Mouse (Mus musculus) limb, embryonic 14.5 days (tissue): ENCODE measurements around the gene Emilin2. TPM values are rescaled to one million over a fixed set of nuclear protein-coding genes. Genes with fewer than 3 reads are reported as not detected.

Source experiments
- ATAC-seq: fragments of 200-750 bp; cut with Nextera tagmentation; 2 replicates; pipeline ENCODE4 v1.8.0; 2017; ENCODE audit warnings: low read depth, moderate number of reproducible peaks, moderate TSS enrichment; ENCODE audit not compliant: low FRiP score
- DNase-seq: peaks from one replicate; pipeline ENCODE4 v3.0.0-alpha.2; 2015; ENCODE audit warnings: low spot score
- H3K27ac ChIP-seq: fragments of 300-500 bp; sonication (generic); replicated peaks from 2 replicates; pipeline ENCODE4 v1.5.1; 2014; ENCODE audit warnings: low read depth, mild to moderate bottlenecking, low read length, moderate library complexity, mixed read lengths
- H3K27me3 ChIP-seq: fragments of 300-500 bp; sonication (generic); 2 replicates; pipeline ENCODE4 v1.6.1; 2014; ENCODE audit warnings: low read length, mixed read lengths; ENCODE audit not compliant: control insufficient read depth, insufficient read depth
- H3K36me3 ChIP-seq: fragments of 300-500 bp; sonication (generic); 2 replicates; pipeline ENCODE4 v1.6.1; 2014; ENCODE audit warnings: mild to moderate bottlenecking, low read length, moderate library complexity, mixed read lengths; ENCODE audit not compliant: control insufficient read depth, insufficient read depth
- H3K4me1 ChIP-seq: fragments of 300-500 bp; sonication (generic); 2 replicates; pipeline ENCODE4 v1.6.1; 2014; ENCODE audit warnings: antibody characterized with exemption, low read length, mixed read lengths; ENCODE audit not compliant: control insufficient read depth, insufficient read depth
- H3K4me2 ChIP-seq: fragments of 300-500 bp; sonication (generic); replicated peaks from 2 replicates; pipeline ENCODE4 v1.6.1; 2014; ENCODE audit warnings: low read depth, mild to moderate bottlenecking, low read length, moderate library complexity; ENCODE audit not compliant: severe bottlenecking
- H3K4me3 ChIP-seq: fragments of 300-500 bp; sonication (generic); replicated peaks from 2 replicates; pipeline ENCODE4 v1.5.1; 2014; ENCODE audit warnings: low read length
- H3K9ac ChIP-seq: fragments of 300-500 bp; sonication (generic); 2 replicates; pipeline ENCODE4 v1.6.1; 2014; ENCODE audit warnings: mild to moderate bottlenecking, low read depth, low read length, moderate library complexity; ENCODE audit not compliant: severe bottlenecking
- H3K9me3 ChIP-seq: fragments of 300-500 bp; sonication (generic); 2 replicates; pipeline ENCODE4 v1.6.1; 2016; ENCODE audit warnings: low read length; ENCODE audit not compliant: control insufficient read depth
- POLR2A ChIP-seq: fragments of 200-500 bp; IDR thresholded peaks from 2 replicates; pipeline ENCODE4 v1.8.0; 2012; ENCODE audit warnings: inconsistent platforms, mild to moderate bottlenecking, moderate library complexity, borderline replicate concordance; ENCODE audit not compliant: insufficient read depth, insufficient read length; ENCODE audit errors: extremely low read depth
- WGBS: fragments of 180-500 bp; shearing (Covaris S2); extraction: QIAGEN DNeasy Blood & Tissue Kit; methylation state at CpG from one replicate; pipeline ENCODE4 v1.1.7; 2014; 5-methylcytosine and 5-hydroxymethylcytosine counted together
- polyA plus RNA-seq, 2 experiments: library from polyadenylated mRNA; depleted of rRNA in 1 of 2; stranded (reverse) in 1 of 2; unstranded in 1 of 2; fragments of >200 nt; fragmentation: Nextera tagmentation in 1 of 2; extraction: Ambion mirVana in 1 of 2; gene quantifications; 2 replicates each; pipeline versions ENCODE4 v1.2.1 to v1.2.3; 2012 to 2014

Emilin2 gene
- polyA plus RNA-seq, 2 experiments = 22.7 to 30.0 TPM

GRCm38 (mm10) chr17:71259727-71260126 lies 52.1 kb downstream of the Emilin2 start:
- Histone ChIP-seq H3K9me3 (no peaks in the 10 kb centered on the region), H3K4me2 (no peak overlapping the region), H3K36me3 (no peaks in the 10 kb centered on the region), H3K27ac (no peak overlapping the region), H3K4me1 (no peaks in the 10 kb centered on the region), H3K27me3 (no peaks in the 10 kb centered on the region), H3K9ac (no peak overlapping the region), H3K4me3 (no peak overlapping the region)
- DNase-seq = no peak
- 62% methylated on average over 11 of the region's 11 CpGs for WGBS
- ATAC-seq = no peak
- TF ChIP-seq POLR2A = no peak

- 91% methylated on average over 13 of the region's 13 CpGs for WGBS
- ATAC-seq = no peak
- H3K27ac ChIP-seq = no peak overlapping the region
Observed at GRCm38 (mm10) chr17:71256806-71257536, 54.8 kb downstream of the Emilin2 start.

GRCm38 (mm10) chr17:71256068-71256615 lies 55.6 kb downstream of the Emilin2 start:
- Histone ChIP-seq H3K36me3 (0 out of 2 replicates have a peak, but pooled peaks cover under 1% of the 10 kb centered on the region), H3K27ac (no peak overlapping the region), H3K4me1 (peaks cover 35% of the 10 kb centered on the region), H3K4me2 (no peak overlapping the region), H3K27me3 (no peaks in the 10 kb centered on the region), H3K4me3 (no peak overlapping the region), H3K9ac (no peak overlapping the region), H3K9me3 (no peaks in the 10 kb centered on the region)
- ATAC-seq (no peak), DNase-seq (no peak)
- no peak for TF ChIP-seq POLR2A
- 75% methylated on average over 14 of the region's 14 CpGs for WGBS

More at GRCm38 (mm10) chr17:71256806-71257536, 54.8 kb downstream of the Emilin2 start:
- Histone ChIP-seq H3K36me3 (no peaks in the 10 kb centered on the region), H3K27me3 (no peaks in the 10 kb centered on the region), H3K9me3 (no peaks in the 10 kb centered on the region), H3K4me2 (no peak overlapping the region), H3K4me3 (no peak overlapping the region), H3K9ac (no peak overlapping the region), H3K4me1 (peaks cover 27% of the 10 kb centered on the region)
- DNase-seq = no peak
- no peak for TF ChIP-seq POLR2A

GRCm38 (mm10) chr17:71254736-71255135 lies 57.0 kb downstream of the Emilin2 start:
- Histone ChIP-seq H3K36me3 (peaks cover 8% of the 10 kb centered on the region; the same call in 1 of the 2 replicates), H3K9ac (no peak overlapping the region), H3K4me3 (no peak overlapping the region), H3K27me3 (no peaks in the 10 kb centered on the region), H3K4me2 (no peak overlapping the region), H3K9me3 (no peaks in the 10 kb centered on the region), H3K27ac (0 out of 2 replicates have a peak overlapping the region, but pooled peaks have one; percentile 26), H3K4me1 (peaks cover 45% of the 10 kb centered on the region)
- DNase-seq = no peak
- ATAC-seq = no peak
- no peak for TF ChIP-seq POLR2A
- 49% methylated on average over 6 of the region's 6 CpGs for WGBS

DNA sequence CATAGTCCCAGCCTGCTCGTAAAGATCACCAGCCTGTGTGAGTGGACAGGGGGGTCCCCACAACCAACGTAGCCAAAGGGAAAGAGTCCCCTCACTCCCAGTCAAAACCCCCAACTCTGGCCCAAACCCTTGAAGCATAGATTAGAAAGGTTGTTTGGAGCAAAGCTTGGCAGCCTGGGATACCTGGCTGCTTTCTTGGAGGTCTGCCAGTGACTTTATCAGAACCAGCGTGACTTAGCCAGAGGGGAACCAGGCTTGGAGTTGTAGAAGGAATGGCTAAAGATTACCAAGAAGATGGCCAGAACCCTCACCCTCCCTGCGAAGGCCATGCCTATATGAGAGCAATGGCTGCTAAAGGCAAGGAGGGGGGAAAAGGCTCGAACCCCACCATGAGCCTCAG lies 57.7 kb downstream of the Emilin2 start:
- Histone ChIP-seq H3K36me3 (peaks cover 8% of the 10 kb centered on the region; the same call in 1 of the 2 replicates), H3K4me2 (no peak overlapping the region), H3K9ac (no peak overlapping the region), H3K27ac (peak overlapping the region; percentile 26), H3K4me3 (no peak overlapping the region), H3K4me1 (peaks cover 45% of the 10 kb centered on the region), H3K9me3 (no peaks in the 10 kb centered on the region), H3K27me3 (no peaks in the 10 kb centered on the region)
- ATAC-seq = no peak
- no peak for TF ChIP-seq POLR2A
- peak; percentile 40 for DNase-seq
- WGBS = 54% methylated on average over 5 of the region's 5 CpGs
